ENCODE assay signal across 9 mouse cellular contexts in the genomic region with DNA sequence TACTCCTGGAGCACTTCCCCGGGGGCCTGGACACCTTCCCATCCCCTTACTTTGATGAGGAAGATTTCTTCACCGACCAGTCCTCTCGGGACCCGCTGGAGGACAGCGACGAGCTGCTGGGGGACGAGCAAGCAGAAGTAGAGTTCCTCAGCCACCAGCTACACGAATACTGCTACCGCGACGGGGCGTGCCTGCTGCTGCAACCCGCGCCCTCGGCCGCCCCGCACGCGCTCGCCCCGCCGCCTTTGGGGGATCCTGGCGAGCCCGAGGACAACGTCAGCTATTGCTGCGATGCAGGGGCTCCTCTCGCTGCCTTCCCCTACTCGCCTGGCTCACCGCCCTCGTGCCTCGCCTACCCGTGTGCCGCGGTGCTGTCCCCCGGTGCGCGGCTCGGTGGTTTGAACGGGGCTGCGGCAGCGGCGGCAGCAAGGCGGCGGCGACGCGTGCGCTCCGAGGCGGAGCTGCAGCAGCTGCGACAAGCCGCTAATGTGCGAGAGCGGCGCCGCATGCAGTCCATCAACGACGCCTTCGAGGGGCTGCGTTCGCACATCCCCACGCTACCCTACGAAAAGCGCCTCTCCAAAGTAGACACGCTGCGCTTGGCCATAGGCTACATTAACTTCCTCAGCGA. TPM values are rescaled to one million over a fixed set of nuclear protein-coding genes. Genes with fewer than 3 reads are reported as not detected.
DNase-seq lines count a peak whose midpoint lies in the region; ATAC-seq and TF ChIP-seq lines count a peak whose summit lies in the region.
"Had no signal": no experiment of that assay in that cellular context is flagged by ENCODE, and none has a peak within 500 bp of the region (broad histone marks: within the 10 kb centered on the region; RNA-seq: fewer than 3 reads in every experiment).

No protein-coding gene starts in this region.

- no peak for TF ChIP-seq EP300 in liver, postnatal 0 days (IDR thresholded peaks at IDR 0.05; ENCODE audit: low read depth)

- H3K36me3 ChIP-seq in liver, embryonic 11.5 days (ENCODE audit: control insufficient read depth, insufficient read depth, low read length): no peaks in the 10 kb centered on the region
- no peaks in the 10 kb centered on the region for H3K36me3 ChIP-seq in liver, postnatal 0 days (replicated peaks; ENCODE audit: insufficient read depth, low read length)
- H3K36me3 ChIP-seq in forebrain, embryonic 11.5 days (ENCODE audit: control insufficient read depth, insufficient read depth, low read length): no peaks in the 10 kb centered on the region
- H3K36me3 ChIP-seq in limb, embryonic 10.5 days: no peaks in the 10 kb centered on the region

- TF ChIP-seq POLR2A in cerebellum, adult 2 months (IDR thresholded peaks at IDR 0.05; ENCODE audit: borderline replicate concordance, insufficient read depth, low read length): no peak

- peak overlapping the region; percentile 22 for H3K4me2 ChIP-seq in liver, embryonic 11.5 days
- H3K4me2 ChIP-seq in liver, postnatal 0 days (ENCODE audit: low read depth, low read length): no peak overlapping the region
- H3K4me2 ChIP-seq in forebrain, embryonic 11.5 days (ENCODE audit: low read depth, low read length, severe bottlenecking): peak overlapping the region; percentile 45

- no peak for ATAC-seq in liver, embryonic 11.5 days (replicated peaks; ENCODE audit: low FRiP score)
- ATAC-seq in liver, postnatal 0 days: no peak
- peak; percentile 6 for ATAC-seq in forebrain, embryonic 11.5 days (replicated peaks; ENCODE audit: low FRiP score)

- 3% methylated on average over 63 of the region's 67 CpGs for WGBS in liver, embryonic 11.5 days
- 3% methylated on average over 57 of the region's 67 CpGs for WGBS in liver, postnatal 0 days (ENCODE audit: insufficient replicate concordance)
- under 1% methylated on average over 67 of the region's 67 CpGs for WGBS in forebrain, embryonic 11.5 days
- under 1% methylated on average over 67 of the region's 67 CpGs for WGBS in limb, embryonic 10.5 days
- under 1% methylated on average over 67 of the region's 67 CpGs for WGBS in cerebellum, adult 2 months

- no peak for TF ChIP-seq CTCF in liver, postnatal 0 days (IDR thresholded peaks at IDR 0.05; ENCODE audit: low read depth)
- no peak for TF ChIP-seq CTCF in cerebellum, adult 2 months (IDR thresholded peaks at IDR 0.05; ENCODE audit: borderline replicate concordance, insufficient read depth, low read depth, low read length)

- H3K4me3 ChIP-seq in liver, embryonic 11.5 days (ENCODE audit: low read depth, low read length): peak overlapping the region; percentile 2
- H3K4me3 ChIP-seq in liver, postnatal 0 days (ENCODE audit: low read depth, low read length): no peak overlapping the region
- H3K4me3 ChIP-seq in forebrain, embryonic 11.5 days (ENCODE audit: low read depth, low read length): peak overlapping the region; percentile 26
- H3K4me3 ChIP-seq in limb, embryonic 10.5 days: peak overlapping the region; percentile 40
- H3K4me3 ChIP-seq in cerebellum, adult 2 months (replicated peaks; ENCODE audit: insufficient read depth, low read depth, low read length): no peak overlapping the region

- no peaks in the 10 kb centered on the region for H3K9me3 ChIP-seq in liver, embryonic 11.5 days (ENCODE audit: control insufficient read depth, low read length)
- no peaks in the 10 kb centered on the region for H3K9me3 ChIP-seq in liver, postnatal 0 days (ENCODE audit: low read length)
- H3K9me3 ChIP-seq in forebrain, embryonic 11.5 days (ENCODE audit: control insufficient read depth, low read length): no peaks in the 10 kb centered on the region
- H3K9me3 ChIP-seq in limb, embryonic 10.5 days (replicated peaks): no peaks in the 10 kb centered on the region

- H3K4me1 ChIP-seq in liver, embryonic 11.5 days (replicated peaks; ENCODE audit: control insufficient read depth, insufficient read depth, low read length): no peaks in the 10 kb centered on the region
- H3K4me1 ChIP-seq in liver, postnatal 0 days (ENCODE audit: insufficient read depth): no peaks in the 10 kb centered on the region
- peaks cover 15% of the 10 kb centered on the region; the same call in 1 of the 2 replicates for H3K4me1 ChIP-seq in forebrain, embryonic 11.5 days (replicated peaks; ENCODE audit: control insufficient read depth, insufficient read depth, low read length)
- peaks cover 27% of the 10 kb centered on the region for H3K4me1 ChIP-seq in limb, embryonic 10.5 days
- no peaks in the 10 kb centered on the region; the same call in 1 of the 2 replicates for H3K4me1 ChIP-seq in cerebellum, adult 2 months (ENCODE audit: control insufficient read depth, insufficient read depth, low read length)

- H3K9ac ChIP-seq in liver, embryonic 11.5 days (ENCODE audit: low read depth, low read length): no peak overlapping the region
- H3K9ac ChIP-seq in liver, postnatal 0 days (replicated peaks): no peak overlapping the region
- H3K9ac ChIP-seq in forebrain, embryonic 11.5 days (ENCODE audit: low read length): no peak overlapping the region

- DNase-seq in liver, embryonic 11.5 days (ENCODE audit: low spot score): peak; percentile 34
- DNase-seq in liver, postnatal 0 days: no peak
- DNase-seq in forebrain, embryonic 11.5 days (ENCODE audit: low spot score): peak; percentile 63
- peak; percentile 63 for DNase-seq in limb, embryonic 10.5 days (ENCODE audit: low spot score)
- peak; percentile 68 for DNase-seq in retina, postnatal 1 day
- DNase-seq in layer of hippocampus, postnatal 36 days: no peak
- DNase-seq in frontal cortex, adult 2 months (ENCODE audit: extremely low spot score in 1 of 2, low spot score in 1 of 2): no peak
- DNase-seq in cerebellum, adult 2 months: no peak

- H3K27me3 ChIP-seq in liver, embryonic 11.5 days (replicated peaks; ENCODE audit: control insufficient read depth, insufficient read depth, low read length): peaks cover 91% of the 10 kb centered on the region
- H3K27me3 ChIP-seq in liver, postnatal 0 days (ENCODE audit: insufficient read depth, low read length): peaks cover 75% of the 10 kb centered on the region
- peaks cover 93% of the 10 kb centered on the region for H3K27me3 ChIP-seq in forebrain, embryonic 11.5 days (ENCODE audit: control insufficient read depth, insufficient read depth, low read length)
- peaks cover 100% of the 10 kb centered on the region for H3K27me3 ChIP-seq in limb, embryonic 10.5 days (ENCODE audit: low read depth, poor library complexity, severe bottlenecking)
- H3K27me3 ChIP-seq in cerebellum, adult 2 months (ENCODE audit: control insufficient read depth, insufficient read depth, low read length): peaks cover 3% of the 10 kb centered on the region; the same call in 1 of the 2 replicates

- no peak overlapping the region for H3K27ac ChIP-seq in liver, embryonic 11.5 days (ENCODE audit: low read depth, low read length)
- no peak overlapping the region for H3K27ac ChIP-seq in liver, postnatal 0 days (ENCODE audit: low read depth)
- H3K27ac ChIP-seq in forebrain, embryonic 11.5 days (ENCODE audit: low read depth, low read length): no peak overlapping the region
- no peak overlapping the region for H3K27ac ChIP-seq in limb, embryonic 10.5 days
- no peak overlapping the region for H3K27ac ChIP-seq in cerebellum, adult 2 months (ENCODE audit: insufficient read depth, low read length)

RNA-seq across cellular contexts. Expression of gene Ptf1a, which starts 0.5 kb away (rescaled TPM):
- not detected in 2 replicates for polyA plus RNA-seq in liver, embryonic 11.5 days (2014; fragmentation: Nextera tagmentation; extraction: Ambion mirVana)
- polyA plus RNA-seq in liver, postnatal 0 days (2015; fragmentation: Nextera tagmentation; extraction: Ambion mirVana): not detected in 2 replicates
- polyA plus RNA-seq in forebrain, embryonic 11.5 days (2014; fragmentation: Nextera tagmentation; extraction: Ambion mirVana): 0.17 TPM in 1 of 2 replicates, not detected in the other
- not detected in 2 replicates for polyA plus RNA-seq in limb, embryonic 10.5 days (2016; fragmentation: Nextera tagmentation; extraction: Ambion mirVana)
- not detected for total RNA-seq in layer of hippocampus, postnatal 36 days (2021)
- polyA plus RNA-seq in frontal cortex, adult 2 months (2012; rRNA removed): not detected in 2 replicates
- 0.08 TPM in 1 of 2 replicates, not detected in the other for polyA plus RNA-seq in cerebellum, adult 2 months (2012; rRNA removed)
- total RNA-seq: common myeloid progenitor, adult 5-6 weeks had no signal

Comparison
In these comparisons a context has a peak if more than half of its experiments do, and no peak if none do; other contexts are left out.
1. DNase-seq: peak in liver, embryonic 11.5 days (single experiment), forebrain, embryonic 11.5 days (single experiment), limb, embryonic 10.5 days (single experiment) and retina, postnatal 1 day (single experiment); none in liver, postnatal 0 days (single experiment), layer of hippocampus, postnatal 36 days (0 of 2), frontal cortex, adult 2 months (0 of 2) and cerebellum, adult 2 months (0 of 2).
2. H3K4me3 ChIP-seq: peak in liver, embryonic 11.5 days (single experiment), forebrain, embryonic 11.5 days (single experiment) and limb, embryonic 10.5 days (single experiment); none in liver, postnatal 0 days (single experiment) and cerebellum, adult 2 months (single experiment).